Mouse (Mus musculus): ENCODE results near the gene Cdk4.

Cdk4 gene

GRCm38 (mm10) chr10:127075080-127075479, 11.7 kb downstream of the Cdk4 start, which contains the start of gene Agap2:
TSS of gene Agap2 (plus strand) at chr10:127075284.
- no peak for DNase-seq (ENCODE audit: low spot score in 2 of 2)

GRCm38 (mm10) chr10:127075651-127076050, 12.3 kb downstream of the Cdk4 start:
- DNase-seq (ENCODE audit: low spot score in 2 of 2) = no peak

GRCm38 (mm10) chr10:127076082-127076481, 12.7 kb downstream of the Cdk4 start:
- no peak for DNase-seq (ENCODE audit: low spot score in 2 of 2)

GRCm38 (mm10) chr10:127077515-127077914, 14.2 kb downstream of the Cdk4 start:
- no peak for DNase-seq (ENCODE audit: low spot score in 2 of 2)

- DNase-seq (ENCODE audit: low spot score in 2 of 2) = peak; percentile 72 to 82
Measured at GRCm38 (mm10) chr10:127078001-127078676, 14.8 kb downstream of the Cdk4 start.

- no peak for DNase-seq (ENCODE audit: low spot score in 2 of 2)
Measured at GRCm38 (mm10) chr10:127078677-127079575, 15.6 kb downstream of the Cdk4 start.

GRCm38 (mm10) chr10:127079665-127080391, 16.5 kb downstream of the Cdk4 start:
- no peak for DNase-seq (ENCODE audit: low spot score in 2 of 2)

- DNase-seq (ENCODE audit: low spot score in 2 of 2) = no peak
Measured at GRCm38 (mm10) chr10:127080901-127081780, 17.8 kb downstream of the Cdk4 start.

- DNase-seq (ENCODE audit: low spot score in 2 of 2) = no peak
Measured at GRCm38 (mm10) chr10:127081996-127082620, 18.8 kb downstream of the Cdk4 start.

GRCm38 (mm10) chr10:127083292-127083914, 20.1 kb downstream of the Cdk4 start:
- no peak for DNase-seq (ENCODE audit: low spot score in 2 of 2)

- no peak for DNase-seq (ENCODE audit: low spot score in 2 of 2)
Measured at GRCm38 (mm10) chr10:127083915-127084306, 20.6 kb downstream of the Cdk4 start.

GRCm38 (mm10) chr10:127085052-127085451, 21.7 kb downstream of the Cdk4 start:
- DNase-seq (ENCODE audit: low spot score in 2 of 2) = no peak

- no peak for DNase-seq (ENCODE audit: low spot score in 2 of 2)
Measured at GRCm38 (mm10) chr10:127085633-127086032, 22.3 kb downstream of the Cdk4 start.

GRCm38 (mm10) chr10:127090560-127091411, 27.5 kb downstream of the Cdk4 start:
- DNase-seq (ENCODE audit: low spot score in 2 of 2) = no peak

- no peak for DNase-seq (ENCODE audit: low spot score in 2 of 2)
Measured at GRCm38 (mm10) chr10:127091507-127092396, 28.4 kb downstream of the Cdk4 start.

- no peak for DNase-seq (ENCODE audit: low spot score in 2 of 2)
Measured at GRCm38 (mm10) chr10:127092742-127093141, 29.4 kb downstream of the Cdk4 start.

- no peak for DNase-seq (ENCODE audit: low spot score in 2 of 2)
Measured at GRCm38 (mm10) chr10:127094382-127094802, 31.1 kb downstream of the Cdk4 start.

GRCm38 (mm10) chr10:127098514-127098913, 35.2 kb downstream of the Cdk4 start:
- no peak for DNase-seq (ENCODE audit: low spot score in 2 of 2)

All from right cerebral cortex, postnatal 36 days (tissue).